Mouse (Mus musculus) 3134 (cell line): ENCODE results near the gene Esd.

Experiments
- DNase-seq: peaks from one replicate; pipeline ENCODE4 v3.0.0-alpha.2; 2011; ENCODE audit warnings: low spot score; ENCODE audit not compliant: insufficient read length; ENCODE audit errors: extremely low read depth

Gene Esd

GRCm38 (mm10) chr14:74792793-74793192 lies 60.7 kb downstream of the Esd start:
- no peak for DNase-seq

DNA sequence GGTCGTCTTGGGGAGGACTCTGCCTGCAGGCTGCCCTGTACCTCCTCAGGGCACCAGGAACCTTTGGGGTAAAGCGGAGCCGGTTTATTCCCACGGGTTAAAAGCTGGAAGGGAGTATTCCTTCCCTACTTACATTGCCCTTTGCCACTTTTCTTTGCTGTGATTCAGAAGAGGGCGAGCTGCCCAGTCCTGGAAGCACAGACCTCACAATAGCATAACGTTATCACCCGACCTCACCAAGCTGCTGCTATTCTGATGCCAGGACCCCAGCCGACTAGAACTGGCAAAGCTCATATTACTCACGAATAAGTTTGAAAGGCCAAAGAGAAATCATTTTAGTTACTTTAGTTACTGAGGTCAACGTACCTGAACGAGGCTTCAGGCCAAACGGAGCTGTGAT lies 62.8 kb downstream of the Esd start:
- no peak for DNase-seq

DNA sequence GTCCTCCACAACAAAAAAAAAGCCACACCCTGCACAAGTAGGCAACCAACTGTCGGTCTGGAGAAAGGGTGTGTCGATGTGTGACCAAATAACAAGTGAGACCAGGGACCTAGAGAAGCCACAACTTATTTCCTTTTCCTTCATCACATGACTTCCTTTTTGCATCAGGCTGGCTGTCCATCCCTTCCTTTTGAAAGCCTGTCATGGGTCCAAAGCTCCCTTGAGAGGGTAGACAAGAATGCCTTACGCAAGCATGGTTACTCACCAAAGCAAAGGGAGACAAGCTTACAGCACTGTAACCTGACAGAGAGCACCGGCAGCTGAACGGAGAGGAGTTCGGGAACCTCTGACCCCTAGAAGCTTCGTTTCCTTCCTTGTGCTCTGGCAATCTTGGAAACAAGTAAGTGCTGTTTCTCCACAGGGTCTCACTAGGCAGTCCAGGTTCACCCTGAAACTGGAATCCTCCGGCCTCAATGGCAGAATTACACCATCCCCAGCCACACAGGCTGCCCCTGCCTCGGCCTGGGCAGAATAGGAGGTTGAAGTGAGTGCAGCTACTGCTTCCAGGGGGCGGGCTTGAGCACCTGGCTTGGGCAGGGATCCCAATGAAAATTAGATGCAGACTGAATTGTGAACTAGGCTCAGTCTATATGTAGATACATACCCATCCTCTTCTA lies 65.4 kb downstream of the Esd start:
- DNase-seq = no peak

GRCm38 (mm10) chr14:74798063-74798890 lies 66.2 kb downstream of the Esd start:
- DNase-seq = no peak
